Mouse (Mus musculus): Measurements from ENCODE around the gene Tent4a. TPM values are rescaled to one million over a fixed set of nuclear protein-coding genes. Genes with fewer than 3 reads are reported as not detected.

Gene Tent4a
- total and polyA plus RNA-seq, 3 experiments = 3.6 to 8.8 (median 5.7) TPM

GRCm38 (mm10) chr13:69530156-69530555 is 4.3 kb downstream of the Tent4a start:
- in situ Hi-C loops (cut with MboI; ENCODE audit: low pct_ligation_motif_present, low pct_unique_long_range_greater_than_20kb, low sequenced_read_pairs) = no loop called here
- Histone ChIP-seq H3K36me3 (replicated peaks in 1 of 2; ENCODE audit: control insufficient read depth in 1 of 2, insufficient read depth in 1 of 2, low read length in 1 of 2) (peaks cover 5 to 53% of the 10 kb centered on the region in 2 experiments), H3K4me2 (ENCODE audit: insufficient read depth, low read depth, poor library complexity, severe bottlenecking) (no peak overlapping the region), H3K9ac (ENCODE audit: insufficient read depth, low read depth) (no peak overlapping the region), H3K9me3 (replicated peaks; ENCODE audit: low read length) (no peaks in the 10 kb centered on the region), H3K4me1 (ENCODE audit: control insufficient read depth in 1 of 2, insufficient read depth in 2 of 2) (peaks cover 12 to 37% of the 10 kb centered on the region in 2 experiments), H3K4me3 (replicated peaks in 1 of 3; ENCODE audit: low read depth in 2 of 3, low read length in 2 of 3, poor library complexity in 1 of 3) (no peak overlapping the region), H3K27me3 (replicated peaks) (no peaks in the 10 kb centered on the region), H3K79me2 (replicated peaks; ENCODE audit: control insufficient read depth, extremely low read depth, insufficient read depth, poor library complexity, severe bottlenecking) (peaks cover 32% of the 10 kb centered on the region), H3K27ac (ENCODE audit: insufficient read depth, low read depth) (no peak overlapping the region)
- DNase-seq (ENCODE audit: extremely low read depth) = no peak
- dilution Hi-C loops (cut with MboI; ENCODE audit: extremely low pct_ligation_motif_present, extremely low pct_unique_long_range_greater_than_20kb, low sequenced_read_pairs) = no loop called here
- no peak for TF ChIP-seq NRF1 (IDR thresholded peaks at IDR 0.05; ENCODE audit: low read depth, low read length)
- no peak for TF ChIP-seq TBP (conservative IDR thresholded peaks at IDR 0.05; ENCODE audit: low read depth, low read length)
- TF ChIP-seq MEF2A (IDR thresholded peaks at IDR 0.05; ENCODE audit: borderline replicate concordance, low read depth, low read length) = no peak
- no peak for TF ChIP-seq ZMIZ1 (IDR thresholded peaks at IDR 0.05; ENCODE audit: low read depth, low read length)
- TF ChIP-seq CTCF (conservative IDR thresholded peaks at IDR 0.05 in 1 of 2, IDR thresholded peaks at IDR 0.05 in 1 of 2; ENCODE audit: low read depth in 2 of 2, low read length in 2 of 2) = no peak

- TF ChIP-seq NRF1 (IDR thresholded peaks at IDR 0.05; ENCODE audit: low read depth, low read length) (no peak), NELFE (IDR thresholded peaks at IDR 0.05; ENCODE audit: low read depth, low read length) (no peak), JUND (conservative IDR thresholded peaks at IDR 0.05; ENCODE audit: low read depth, low read length) (no peak)
- no peak for DNase-seq (ENCODE audit: extremely low read depth)
- in situ Hi-C loops (cut with MboI; ENCODE audit: low pct_ligation_motif_present, low pct_unique_long_range_greater_than_20kb, low sequenced_read_pairs) = no loop called here
- H3K4me1 ChIP-seq (ENCODE audit: control insufficient read depth in 1 of 2, insufficient read depth in 2 of 2) = peaks cover 12 to 37% of the 10 kb centered on the region in 2 experiments
- no peak overlapping the region for H3K4me3 ChIP-seq (replicated peaks in 1 of 3; ENCODE audit: low read depth in 2 of 3, low read length in 2 of 3, poor library complexity in 1 of 3)
- H3K9me3 ChIP-seq (replicated peaks; ENCODE audit: low read length) = no peaks in the 10 kb centered on the region
- dilution Hi-C loops (cut with MboI; ENCODE audit: extremely low pct_ligation_motif_present, extremely low pct_unique_long_range_greater_than_20kb, low sequenced_read_pairs) = no loop called here
- H3K9ac ChIP-seq (ENCODE audit: insufficient read depth, low read depth) = no peak overlapping the region
- H3K4me2 ChIP-seq (ENCODE audit: insufficient read depth, low read depth, poor library complexity, severe bottlenecking) = no peak overlapping the region
- peaks cover 5 to 65% of the 10 kb centered on the region in 2 experiments for H3K36me3 ChIP-seq (replicated peaks in 1 of 2; ENCODE audit: control insufficient read depth in 1 of 2, insufficient read depth in 1 of 2, low read length in 1 of 2)
- peaks cover 30% of the 10 kb centered on the region for H3K79me2 ChIP-seq (replicated peaks; ENCODE audit: control insufficient read depth, extremely low read depth, insufficient read depth, poor library complexity, severe bottlenecking)
- H3K27me3 ChIP-seq (replicated peaks) = no peaks in the 10 kb centered on the region
- H3K27ac ChIP-seq (ENCODE audit: insufficient read depth, low read depth) = no peak overlapping the region
These were observed 5.9 kb downstream of the Tent4a start for GRCm38 (mm10) chr13:69528531-69528930.

GRCm38 (mm10) chr13:69525867-69526266 is 8.6 kb downstream of the Tent4a start:
- DNase-seq (ENCODE audit: extremely low read depth) = no peak
- in situ Hi-C loops (cut with MboI; ENCODE audit: low pct_ligation_motif_present, low pct_unique_long_range_greater_than_20kb, low sequenced_read_pairs) (no loop called here), dilution Hi-C loops (cut with MboI; ENCODE audit: extremely low pct_ligation_motif_present, extremely low pct_unique_long_range_greater_than_20kb, low sequenced_read_pairs) (no loop called here)
- Histone ChIP-seq H3K4me3 (replicated peaks in 1 of 3; ENCODE audit: low read depth in 2 of 3, low read length in 2 of 3, poor library complexity in 1 of 3) (no peak overlapping the region), H3K4me2 (ENCODE audit: insufficient read depth, low read depth, poor library complexity, severe bottlenecking) (no peak overlapping the region), H3K27me3 (replicated peaks) (no peaks in the 10 kb centered on the region), H3K79me2 (replicated peaks; ENCODE audit: control insufficient read depth, extremely low read depth, insufficient read depth, poor library complexity, severe bottlenecking) (peaks cover 12% of the 10 kb centered on the region), H3K9ac (ENCODE audit: insufficient read depth, low read depth) (no peak overlapping the region), H3K36me3 (replicated peaks in 1 of 2; ENCODE audit: control insufficient read depth in 1 of 2, insufficient read depth in 1 of 2, low read length in 1 of 2) (peaks cover 5 to 60% of the 10 kb centered on the region in 2 experiments), H3K9me3 (replicated peaks; ENCODE audit: low read length) (no peaks in the 10 kb centered on the region), H3K4me1 (ENCODE audit: control insufficient read depth in 1 of 2, insufficient read depth in 2 of 2) (peaks cover 0 to 44% of the 10 kb centered on the region in 2 experiments; a peak in 2 of 4 replicates), H3K27ac (ENCODE audit: insufficient read depth, low read depth) (no peak overlapping the region)
- TF ChIP-seq HCFC1 (IDR thresholded peaks at IDR 0.05; ENCODE audit: low read depth, low read length) (no peak), IRF4 (IDR thresholded peaks at IDR 0.05; ENCODE audit: low read depth, low read length) (no peak), USF2 (conservative IDR thresholded peaks at IDR 0.05; ENCODE audit: low read depth, low read length) (no peak), TBP (conservative IDR thresholded peaks at IDR 0.05; ENCODE audit: low read depth, low read length) (no peak), MAFK (IDR thresholded peaks at IDR 0.05; ENCODE audit: insufficient replicate concordance, low read length) (no peak), E2F4 (IDR thresholded peaks at IDR 0.05; ENCODE audit: insufficient replicate concordance, low read depth, low read length) (no peak), USF1 (IDR thresholded peaks at IDR 0.05; ENCODE audit: low read depth, low read length) (no peak), RCOR1 (conservative IDR thresholded peaks at IDR 0.05; ENCODE audit: low read depth, low read length) (no peak), KAT2A (IDR thresholded peaks at IDR 0.05; ENCODE audit: insufficient replicate concordance, low read length) (no peak), RAD21 (IDR thresholded peaks at IDR 0.05; ENCODE audit: low read depth, low read length) (no peak), CTCF (conservative IDR thresholded peaks at IDR 0.05 in 1 of 2, IDR thresholded peaks at IDR 0.05 in 1 of 2; ENCODE audit: low read depth in 2 of 2, low read length in 2 of 2) (no peak), POLR2A (IDR thresholded peaks at IDR 0.05; ENCODE audit: low read depth, low read length) (no peak), MAX (IDR thresholded peaks at IDR 0.05; ENCODE audit: low read length) (no peak), JUN (IDR thresholded peaks at IDR 0.05; ENCODE audit: insufficient read depth, low read depth, low read length) (no peak), JUND (conservative IDR thresholded peaks at IDR 0.05; ENCODE audit: low read depth, low read length) (no peak), ELF1 (IDR thresholded peaks at IDR 0.05; ENCODE audit: low read depth, low read length) (no peak), NRF1 (IDR thresholded peaks at IDR 0.05; ENCODE audit: low read depth, low read length) (no peak), NELFE (IDR thresholded peaks at IDR 0.05; ENCODE audit: low read depth, low read length) (no peak), ZC3H11A (IDR thresholded peaks at IDR 0.05; ENCODE audit: low read depth, low read length) (no peak), POLR2AphosphoS2 (IDR thresholded peaks at IDR 0.05; ENCODE audit: low read depth, low read length) (no peak)

Data from CH12.LX (cell line).